Mouse (Mus musculus) Muller cell, postnatal 12 days (primary cell): ENCODE results near the gene Gstz1.
"Not testable (repeated sequence)": the region's sequence is repeated elsewhere in the genome, so short reads cannot be mapped to it uniquely, and the experiment has no call there.

Experiments used
- DNase-seq: peaks from one replicate; pipeline ENCODE4 v3.0.0-alpha.2; 2015; ENCODE audit errors: inconsistent ontology term

The Gstz1 gene

DNA sequence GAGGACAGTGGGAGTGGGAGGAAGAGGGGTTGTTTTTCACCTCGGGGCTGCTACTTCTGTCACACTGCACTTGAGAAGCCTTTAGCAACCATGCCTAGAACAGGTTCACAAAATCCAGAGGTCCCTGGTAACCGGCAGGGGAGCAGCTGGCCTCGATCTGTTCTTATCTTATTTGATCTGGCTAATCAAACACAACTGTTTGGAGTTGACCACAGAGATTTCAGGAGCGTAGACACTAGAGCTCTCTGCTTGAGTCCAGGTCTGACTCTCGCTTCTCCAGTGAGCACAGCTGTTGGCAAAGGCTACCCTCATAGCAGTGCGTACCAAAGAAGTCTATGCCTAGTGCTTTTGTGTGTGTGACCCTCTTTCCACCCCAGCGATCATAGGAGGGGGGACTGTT, 11.1 kb downstream of the Gstz1 start:
- no peak for DNase-seq

DNA sequence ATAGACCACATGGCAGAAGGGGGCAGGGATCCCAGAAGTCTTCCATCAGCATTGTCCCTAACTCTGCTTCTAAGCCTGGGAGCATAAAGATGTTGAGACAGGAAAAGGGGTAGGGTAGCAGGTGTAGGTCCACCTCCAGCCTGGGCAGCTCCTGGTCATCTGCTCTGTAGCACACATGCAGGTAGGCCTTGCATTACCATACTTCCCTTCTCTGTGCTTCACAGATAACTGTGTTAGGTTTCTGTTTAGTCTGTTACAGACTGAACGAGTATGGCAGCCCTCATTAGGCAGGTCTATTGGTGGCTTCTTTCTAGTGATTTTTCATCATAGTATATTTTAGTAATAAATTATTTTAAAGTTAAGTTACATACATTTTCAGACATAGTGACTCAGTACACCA, 13.3 kb downstream of the Gstz1 start:
- no peak for DNase-seq

DNA sequence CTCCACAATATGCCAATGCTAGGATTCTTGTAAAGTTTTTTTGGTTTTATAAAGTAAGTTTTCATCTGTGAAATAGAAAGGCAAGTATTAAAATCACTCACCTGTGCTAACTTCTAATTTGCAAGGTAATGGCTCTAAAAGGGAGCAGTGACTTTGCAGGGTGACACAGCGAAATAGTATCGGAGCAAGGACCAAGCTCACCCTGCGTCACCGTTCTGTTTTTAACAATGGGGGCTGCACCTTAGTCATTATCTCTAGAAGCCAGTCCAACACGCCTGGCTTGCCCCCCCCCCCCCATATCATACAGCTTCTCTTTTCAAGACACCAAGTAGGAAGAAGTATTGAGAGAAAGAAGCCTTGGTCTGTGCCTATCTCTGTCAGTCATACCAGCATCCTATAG, 13.8 kb downstream of the Gstz1 start:
- no peak for DNase-seq

DNA sequence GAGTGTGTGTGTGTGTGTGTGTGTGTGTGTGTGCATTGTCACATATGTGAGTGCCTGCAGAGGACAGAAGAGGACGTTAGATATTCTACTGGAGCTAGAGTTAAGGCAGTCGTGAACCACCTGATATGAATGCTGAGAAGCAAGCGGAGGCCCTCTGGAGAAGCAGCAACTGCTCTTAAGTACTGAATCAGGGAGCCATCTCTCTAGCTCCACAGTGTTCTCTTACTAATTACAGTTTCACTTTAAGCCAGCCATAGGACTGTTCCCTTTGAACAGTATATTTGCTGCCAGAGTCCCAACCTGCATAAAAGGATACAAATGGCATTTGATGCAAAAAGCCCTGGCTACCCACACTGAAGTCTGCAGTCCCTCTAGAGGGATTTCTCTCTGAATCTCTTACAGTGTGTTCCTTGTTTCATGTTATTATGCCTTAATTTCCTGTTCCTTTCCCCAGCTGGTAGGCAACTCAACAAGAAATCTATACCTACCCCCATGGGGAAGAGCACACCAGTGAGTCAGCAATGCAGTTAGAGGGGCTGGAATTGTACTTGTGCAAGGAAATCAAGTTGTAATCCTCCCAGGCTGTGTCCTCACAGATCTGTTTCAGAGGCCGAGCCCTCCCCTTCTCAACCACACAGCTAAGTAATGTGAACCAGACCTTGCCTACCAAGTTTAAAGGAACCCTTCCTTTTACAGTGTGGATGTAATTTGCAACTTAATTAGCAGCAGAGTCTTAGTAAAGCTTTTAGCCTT, 28.4 kb downstream of the Gstz1 start:
- no peak for DNase-seq

DNA sequence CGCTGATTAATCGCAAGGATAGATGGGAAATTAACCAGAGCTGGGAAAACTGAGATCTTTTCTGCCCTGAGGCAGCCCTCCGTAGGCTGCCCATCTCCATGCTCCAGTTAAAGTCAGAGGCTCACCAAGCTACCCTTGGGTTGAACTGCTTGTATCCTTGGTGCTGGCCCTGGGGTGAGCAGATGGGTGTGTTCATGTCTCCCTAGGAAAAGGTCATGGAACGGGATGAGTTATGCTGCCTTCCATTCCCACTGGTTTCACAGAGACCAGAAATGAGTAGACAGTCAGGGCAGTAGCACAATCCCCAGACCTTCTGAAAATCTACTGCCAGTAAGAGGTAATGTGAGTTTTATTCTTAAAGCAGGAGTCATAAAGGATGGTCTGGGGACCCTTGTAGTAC, 30.7 kb downstream of the Gstz1 start:
- DNase-seq, result no peak

DNA sequence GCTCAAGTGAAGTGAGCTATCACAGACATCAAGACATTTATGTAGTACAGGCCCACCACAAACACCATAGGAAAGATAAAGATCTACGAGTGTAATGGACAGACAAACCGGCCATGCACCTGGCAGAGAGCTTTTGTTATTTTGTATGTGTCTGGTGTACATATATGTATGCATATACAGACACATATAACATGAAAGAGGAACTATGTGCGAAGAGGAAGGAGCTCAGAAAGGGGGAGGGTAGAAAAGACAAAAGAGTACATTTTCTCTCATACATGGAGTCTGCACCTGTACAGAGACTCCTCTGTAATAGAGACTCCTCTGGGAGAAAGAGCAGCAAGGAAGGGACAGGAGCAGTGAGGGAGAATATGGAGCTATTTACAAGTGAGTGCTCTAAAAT, 46.0 kb downstream of the Gstz1 start:
- DNase-seq, result no peak

DNA sequence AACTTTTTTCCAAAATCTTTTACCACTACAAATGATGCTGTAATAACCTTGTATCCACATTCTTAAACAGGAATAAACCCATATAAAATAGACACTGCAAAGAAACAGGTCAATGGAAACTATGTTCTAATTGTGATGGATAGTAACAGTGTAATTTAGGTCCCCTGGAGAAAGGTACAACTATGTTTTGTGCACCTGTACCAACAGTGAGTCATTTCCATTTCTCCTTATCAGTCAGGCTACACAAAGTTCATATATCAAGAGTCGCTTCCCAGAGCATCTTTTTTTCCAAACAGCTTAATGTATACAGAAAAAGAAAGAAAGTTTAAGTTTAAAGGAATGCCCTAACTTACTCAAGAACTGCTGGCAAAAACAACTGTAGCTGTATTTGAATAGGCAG, 48.1 kb downstream of the Gstz1 start:
- no peak for DNase-seq

DNA sequence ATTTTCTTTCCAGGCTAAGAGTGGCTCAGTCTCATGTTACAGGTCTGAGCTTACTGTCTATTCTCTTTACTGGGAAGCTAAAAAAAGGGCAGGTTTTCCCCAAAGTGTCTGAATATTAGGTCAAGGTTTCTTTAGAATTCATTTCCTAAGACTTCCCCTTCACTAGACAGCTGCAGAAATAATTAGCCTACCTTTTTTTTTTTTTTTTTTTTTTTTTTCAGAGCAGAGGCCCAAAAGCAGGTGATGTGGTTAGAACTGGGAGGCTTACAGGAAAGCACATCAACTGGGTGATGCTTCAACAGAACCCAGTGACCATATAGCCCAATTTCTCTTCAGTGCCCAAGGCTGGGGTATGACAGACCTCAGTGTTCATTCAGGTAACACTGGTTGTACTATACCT, 49.3 kb downstream of the Gstz1 start:
- DNase-seq, result no peak

DNA sequence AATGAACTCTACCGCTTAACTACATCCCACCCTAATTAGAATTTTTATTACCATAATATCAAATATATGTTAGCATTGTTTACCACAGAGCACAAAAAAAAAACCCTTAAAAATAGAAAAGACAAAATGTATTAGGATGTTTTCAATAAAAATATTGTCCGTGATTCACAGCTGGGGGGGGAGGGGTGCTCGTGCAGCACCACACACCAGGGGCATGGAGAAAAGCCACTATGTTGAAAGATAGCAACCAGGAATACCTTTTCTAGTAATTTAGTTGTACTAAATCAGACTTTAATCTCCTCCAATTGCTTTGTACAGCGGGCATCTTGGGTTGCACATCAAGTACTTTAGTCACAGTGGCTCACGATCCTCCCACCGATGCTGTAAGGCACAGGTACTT, 51.8 kb downstream of the Gstz1 start:
- no peak for DNase-seq

DNA sequence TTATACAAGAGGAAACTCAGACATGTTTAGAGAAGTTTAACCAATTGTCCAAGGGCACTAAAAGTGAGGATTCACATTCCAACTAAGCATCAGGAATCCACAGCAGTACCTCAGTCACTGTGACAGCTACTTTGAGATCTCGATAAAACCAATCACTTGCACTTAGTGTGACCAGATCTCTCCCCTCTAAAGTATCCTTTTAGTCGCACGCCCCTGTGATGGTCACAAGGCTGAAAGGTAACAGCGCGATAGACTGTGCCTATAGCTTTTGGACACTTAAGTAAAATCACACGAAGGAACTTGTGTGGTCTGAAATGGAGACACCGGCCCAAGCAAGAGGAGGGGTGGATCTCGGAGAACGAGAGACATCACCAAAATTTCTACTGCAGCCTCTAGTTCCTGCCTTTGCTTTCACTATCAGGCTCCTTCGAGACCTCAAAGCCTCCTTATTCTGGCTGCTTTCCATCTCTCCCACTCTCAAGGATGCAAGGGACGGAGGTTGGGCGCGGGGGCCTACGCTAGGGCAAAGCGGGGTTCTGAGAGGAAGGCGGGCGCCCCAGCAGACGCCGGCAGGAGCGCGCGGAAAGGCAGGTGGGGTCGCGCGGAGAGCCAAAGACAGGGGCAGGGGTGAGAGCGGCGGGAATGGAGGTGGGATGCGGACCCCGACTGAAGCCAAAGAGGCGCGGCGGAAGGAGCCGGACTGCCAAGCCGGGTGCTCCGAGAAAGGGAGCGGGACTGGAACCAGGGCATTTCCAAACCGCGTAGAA, 52.4 kb downstream of the Gstz1 start, which contains the start of gene Samd15:
Gene Samd15, plus strand, starts transcription at position 518 of the 767 bp plus-strand sequence.
- peak; percentile 56 for DNase-seq

DNA sequence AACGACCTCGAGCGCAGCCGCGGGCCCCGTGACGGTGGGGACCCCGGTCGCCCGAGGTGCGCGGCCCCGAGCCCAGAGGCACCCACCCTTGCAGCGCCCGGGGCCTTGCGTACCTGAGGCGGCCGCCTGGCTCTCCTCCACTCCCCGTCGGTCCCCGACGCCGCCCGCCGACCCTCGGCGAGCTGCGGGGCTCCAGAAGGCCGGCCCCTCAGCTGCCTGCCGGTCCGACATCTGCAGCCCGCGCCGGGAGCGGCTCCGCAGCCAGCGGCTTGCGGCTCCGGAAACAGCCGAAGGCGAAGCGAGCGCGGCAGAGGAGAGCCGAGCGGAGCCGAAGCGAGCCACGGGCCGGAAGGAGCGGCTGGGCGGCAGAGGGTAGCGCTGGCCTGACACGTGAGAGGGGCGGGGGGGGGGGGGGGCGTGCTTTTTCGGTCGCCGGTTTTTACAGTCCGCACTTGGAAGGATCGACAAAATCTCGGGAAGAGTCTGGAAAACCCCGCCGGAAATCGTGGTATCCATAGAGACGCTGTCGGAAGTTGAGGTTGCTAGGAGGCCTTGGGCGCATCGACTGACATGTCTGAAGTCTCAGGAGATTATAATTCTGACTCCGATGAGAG, 53.1 kb downstream of the Gstz1 start, which contains the start of gene Tmed8:
Gene Tmed8, minus strand, starts transcription at position 482 of the 614 bp plus-strand sequence.
- peak; percentile 81 for DNase-seq

DNA sequence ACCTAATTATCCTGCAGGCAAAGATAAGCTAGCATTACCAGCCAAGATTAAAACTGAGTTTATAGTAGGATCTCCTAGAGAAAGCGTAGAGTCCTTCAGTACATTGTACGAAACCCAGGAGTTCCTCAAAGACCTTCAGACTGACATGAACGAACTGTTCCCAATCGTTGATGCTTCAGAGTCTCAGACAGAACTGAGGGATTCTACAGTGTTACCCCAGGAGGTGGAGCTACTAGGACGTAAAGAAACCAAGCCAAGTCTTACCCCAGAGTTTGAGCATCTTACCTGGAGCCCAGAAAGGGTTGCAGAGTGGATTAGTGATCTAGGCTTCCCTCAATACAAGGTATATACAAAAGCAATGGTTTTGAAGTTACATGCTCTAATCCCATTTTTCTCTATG, 54.7 kb downstream of the Gstz1 start:
- no peak for DNase-seq

DNA sequence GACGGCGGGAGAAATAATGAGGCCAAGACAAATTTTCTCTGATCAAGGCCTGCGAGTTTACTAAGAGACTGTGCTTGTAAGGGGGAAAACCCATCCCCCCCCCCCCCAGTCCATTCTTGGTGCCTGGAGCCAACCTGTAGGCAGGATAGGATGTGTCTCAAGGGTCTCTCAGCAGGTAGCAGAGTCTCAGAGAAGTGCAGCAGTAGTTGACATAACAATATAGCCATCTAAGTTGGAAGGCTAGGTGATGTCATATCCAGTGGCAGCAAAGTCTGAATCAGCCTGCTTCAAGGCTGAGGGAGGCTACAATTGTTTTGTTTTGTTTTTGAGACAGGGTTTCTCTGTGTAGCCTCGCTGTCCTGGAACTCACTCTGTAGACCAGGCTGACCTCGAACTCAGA, 58.8 kb downstream of the Gstz1 start:
- DNase-seq, result not testable (repeated sequence)

DNA sequence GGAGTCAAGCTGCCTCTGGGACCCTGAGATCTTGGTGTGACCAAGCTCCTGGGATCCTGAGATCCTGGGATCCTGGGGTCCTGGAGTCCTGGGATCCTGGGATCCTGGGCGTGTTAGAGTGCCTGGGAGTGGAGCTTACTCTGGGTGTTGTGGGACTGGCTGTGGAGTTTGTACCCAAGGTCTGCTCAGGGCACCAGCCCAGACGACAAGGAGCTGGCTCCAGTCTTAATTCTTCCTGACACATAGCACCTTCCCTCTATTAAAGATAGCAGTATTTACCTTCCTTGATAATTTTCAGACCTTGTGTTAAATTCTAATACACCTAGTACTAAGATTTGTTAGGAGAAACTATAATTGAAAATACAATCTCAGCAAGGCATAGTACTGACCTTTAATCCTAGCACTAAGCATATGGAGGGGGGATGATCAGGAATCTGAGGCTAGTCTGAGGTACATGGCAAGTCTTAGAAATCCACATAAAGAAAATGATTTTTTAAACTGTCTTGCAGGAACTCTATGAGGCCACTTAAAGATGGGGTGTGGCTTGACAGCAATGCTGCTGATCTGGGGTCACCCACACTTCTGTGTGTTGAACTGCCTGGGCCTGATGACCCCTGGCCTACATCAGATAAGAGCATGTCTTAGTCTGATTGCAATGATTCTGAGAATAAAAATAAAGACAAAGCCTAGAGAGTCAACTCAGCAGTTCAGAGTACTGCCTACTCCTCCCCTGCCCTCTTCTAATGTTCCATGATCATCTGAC, 66.1 kb downstream of the Gstz1 start:
- no peak for DNase-seq
